Mouse (Mus musculus) lung, postnatal 0 days (tissue): Measurements from ENCODE around the gene Csk.

Experiments
- CTCF ChIP-seq: IDR thresholded peaks from 2 replicates; pipeline ENCODE4 v1.5.1; 2016; ENCODE audit warnings: antibody characterized with exemption, mild to moderate bottlenecking
- EP300 ChIP-seq: IDR thresholded peaks from 2 replicates; pipeline ENCODE4 v1.6.1; 2016; ENCODE audit warnings: antibody characterized with exemption, mild to moderate bottlenecking, control low read depth

GRCm38 (mm10) chr9:57661552-57661951 is 8.1 kb upstream of the Csk start:
- TF ChIP-seq CTCF, result no peak
- TF ChIP-seq EP300, result no peak
